Mouse (Mus musculus) heart, postnatal 0 days (tissue): ENCODE data around the gene Tmem106c. TPM values are rescaled to one million over a fixed set of nuclear protein-coding genes. Genes with fewer than 3 reads are reported as not detected.
A peak's percentile ranks its signal among the peaks of the same experiment; 100 is the strongest.

Experiments used
- ATAC-seq: fragments of 200-750 bp; cut with Nextera tagmentation; 2 replicates; pipeline ENCODE4 v1.8.0; 2017; ENCODE audit warnings: low read depth, moderate number of reproducible peaks, moderate library complexity; ENCODE audit not compliant: insufficient read depth
- DNase-seq: peaks from one replicate; pipeline ENCODE4 v3.0.0-alpha.2; 2016; ENCODE audit warnings: low spot score
- H3K27ac ChIP-seq: fragments of 300-500 bp; sonication (generic); 2 replicates; pipeline ENCODE4 v1.5.1; 2014; ENCODE audit warnings: low read depth, mild to moderate bottlenecking
- H3K27me3 ChIP-seq: fragments of 300-500 bp; sonication (generic); 2 replicates; pipeline ENCODE4 v1.6.1; 2014; ENCODE audit warnings: low read length, mixed read lengths; ENCODE audit not compliant: control insufficient read depth, insufficient read depth
- H3K36me3 ChIP-seq: fragments of 300-500 bp; sonication (generic); replicated peaks from 2 replicates; pipeline ENCODE4 v1.6.1; 2014; ENCODE audit warnings: low read length, mixed read lengths; ENCODE audit not compliant: control insufficient read depth, insufficient read depth
- H3K4me1 ChIP-seq: fragments of 300-500 bp; sonication (generic); 2 replicates; pipeline ENCODE4 v1.6.1; 2014; ENCODE audit warnings: antibody characterized with exemption; ENCODE audit not compliant: control insufficient read depth, insufficient read depth
- H3K4me2 ChIP-seq: fragments of 300-500 bp; sonication (generic); 2 replicates; pipeline ENCODE4 v1.6.1; 2014; ENCODE audit warnings: low read depth, mild to moderate bottlenecking, low read length, moderate library complexity
- H3K4me3 ChIP-seq: fragments of 300-500 bp; sonication (generic); 2 replicates; pipeline ENCODE4 v1.5.1; 2014; ENCODE audit warnings: low read depth, low read length
- H3K9ac ChIP-seq: fragments of 300-500 bp; sonication (generic); replicated peaks from 2 replicates; pipeline ENCODE4 v1.6.1; 2014; ENCODE audit warnings: low read depth, low read length, mixed read lengths
- H3K9me3 ChIP-seq: fragments of 300-500 bp; sonication (generic); replicated peaks from 2 replicates; pipeline ENCODE4 v1.6.1; 2016; ENCODE audit warnings: low read length; ENCODE audit not compliant: control insufficient read depth
- CTCF ChIP-seq: IDR thresholded peaks from 2 replicates; pipeline ENCODE4 v1.5.1; 2016; ENCODE audit warnings: antibody characterized with exemption, control low read depth, low read depth
- EP300 ChIP-seq: IDR thresholded peaks from 2 replicates; pipeline ENCODE4 v1.6.1; 2016; ENCODE audit warnings: antibody characterized with exemption, low read depth
- WGBS: fragments of 180-500 bp; shearing (Covaris S2); extraction: QIAGEN DNeasy Blood & Tissue Kit; methylation state at CpG from one replicate; pipeline ENCODE4 v1.1.7; 2014; 5-methylcytosine and 5-hydroxymethylcytosine counted together
- polyA plus RNA-seq: library from polyadenylated mRNA; unstranded; fragments of >200 nt; fragmentation: Nextera tagmentation; extraction: Ambion mirVana; gene quantifications from 2 replicates; pipeline ENCODE4 v1.2.1, GENCODE M21; 2015
- total RNA-seq: library from RNA; depleted of rRNA; stranded (reverse); fragments of >200 nt; gene quantifications from 2 replicates; pipeline ENCODE4 v1.2.3, GENCODE M21; 2014; ENCODE audit warnings: low replicate concordance

Tmem106c gene
- total and polyA plus RNA-seq, 2 experiments from 2014 or later, result 33.1 to 94.1 TPM

GRCm38 (mm10) chr15:97963329-97963988 lies 541 bp upstream of the Tmem106c start:
- ATAC-seq, result no peak
- no peaks in the 10 kb centered on the region for H3K4me1 ChIP-seq
- H3K27ac ChIP-seq, result peak overlapping the region; percentile 62
- TF ChIP-seq EP300 (no peak), CTCF (no peak)
- H3K36me3 ChIP-seq, result no peaks in the 10 kb centered on the region
- WGBS, result 10% methylated on average over 13 of the region's 13 CpGs
- H3K9me3 ChIP-seq, result no peaks in the 10 kb centered on the region
- DNase-seq, result no peak
- peak overlapping the region; percentile 68 for H3K4me3 ChIP-seq
- H3K27me3 ChIP-seq, result no peaks in the 10 kb centered on the region
- H3K4me2 ChIP-seq, result peak overlapping the region; percentile 90
- H3K9ac ChIP-seq, result peak overlapping the region; percentile 57; the same call in 1 of the 2 replicates

GRCm38 (mm10) chr15:97964836-97965187 lies 812 bp downstream of the Tmem106c start:
- Histone ChIP-seq H3K9ac (peak overlapping the region; percentile 67), H3K9me3 (no peaks in the 10 kb centered on the region), H3K27me3 (no peaks in the 10 kb centered on the region), H3K4me2 (peak overlapping the region; percentile 90), H3K27ac (peak overlapping the region; percentile 56; the same call in 1 of the 2 replicates), H3K36me3 (peaks cover 6% of the 10 kb centered on the region; the same call in 1 of the 2 replicates), H3K4me3 (peak overlapping the region; percentile 68), H3K4me1 (no peaks in the 10 kb centered on the region)
- DNase-seq (no peak), ATAC-seq (no peak)
- 37% methylated on average over 7 of the region's 7 CpGs for WGBS
- no peak for TF ChIP-seq EP300
- no peak for TF ChIP-seq CTCF

- no peak for ATAC-seq
- TF ChIP-seq EP300 (no peak), CTCF (no peak)
- no peak overlapping the region for H3K27ac ChIP-seq
- no peak overlapping the region for H3K4me2 ChIP-seq
- 74% methylated on average over 17 of the region's 17 CpGs for WGBS
- no peak for DNase-seq
- H3K27me3 ChIP-seq, result no peaks in the 10 kb centered on the region
- H3K9ac ChIP-seq, result no peak overlapping the region
- H3K4me3 ChIP-seq, result no peak overlapping the region
- H3K36me3 ChIP-seq, result peaks cover 6% of the 10 kb centered on the region; the same call in 1 of the 2 replicates
- H3K4me1 ChIP-seq, result no peaks in the 10 kb centered on the region
- no peaks in the 10 kb centered on the region for H3K9me3 ChIP-seq
Observed at GRCm38 (mm10) chr15:97965311-97966045, 1.5 kb downstream of the Tmem106c start.

- Histone ChIP-seq H3K27ac (no peak overlapping the region), H3K27me3 (no peaks in the 10 kb centered on the region), H3K9ac (no peak overlapping the region), H3K36me3 (peaks cover 6% of the 10 kb centered on the region; the same call in 1 of the 2 replicates), H3K9me3 (no peaks in the 10 kb centered on the region), H3K4me1 (no peaks in the 10 kb centered on the region), H3K4me3 (no peak overlapping the region), H3K4me2 (no peak overlapping the region)
- TF ChIP-seq CTCF (peak; percentile 65), EP300 (no peak)
- DNase-seq (peak; percentile 38), ATAC-seq (no peak)
- WGBS, result 44% methylated on average over 6 of the region's 6 CpGs
Observed at GRCm38 (mm10) chr15:97970299-97970698, 6.3 kb downstream of the Tmem106c start.

GRCm38 (mm10) chr15:97972580-97972979 lies 8.6 kb downstream of the Tmem106c start:
- 35% methylated on average over 6 of the region's 6 CpGs for WGBS
- Histone ChIP-seq H3K27me3 (no peaks in the 10 kb centered on the region), H3K9ac (no peak overlapping the region), H3K27ac (peak overlapping the region; percentile 26; the same call in 1 of the 2 replicates), H3K9me3 (no peaks in the 10 kb centered on the region), H3K4me3 (no peak overlapping the region), H3K36me3 (peaks cover 6% of the 10 kb centered on the region; the same call in 1 of the 2 replicates), H3K4me1 (no peaks in the 10 kb centered on the region), H3K4me2 (no peak overlapping the region)
- ATAC-seq, result peak; percentile 54; the same call in 1 of the 2 replicates
- peak; percentile 16 for DNase-seq
- TF ChIP-seq CTCF, result no peak
- no peak for TF ChIP-seq EP300
